Mouse (Mus musculus) forebrain, embryonic 12.5 days (tissue): ENCODE results near the gene Trub2. TPM values are rescaled to one million over a fixed set of nuclear protein-coding genes. Genes with fewer than 3 reads are reported as not detected.

Experiments
- ATAC-seq: fragments of 200-750 bp; cut with Nextera tagmentation; 2 replicates; pipeline ENCODE4 v1.8.0; 2017; ENCODE audit warnings: moderate TSS enrichment; ENCODE audit not compliant: low FRiP score
- H3K27ac ChIP-seq: fragments of 300-500 bp; sonication (generic); 2 replicates; pipeline ENCODE4 v1.5.1; 2016; ENCODE audit warnings: mild to moderate bottlenecking
- H3K27me3 ChIP-seq: fragments of 300-500 bp; sonication (generic); 2 replicates; pipeline ENCODE4 v1.6.1; 2016; ENCODE audit warnings: mild to moderate bottlenecking
- H3K36me3 ChIP-seq: fragments of 300-500 bp; sonication (generic); replicated peaks from 2 replicates; pipeline ENCODE4 v1.6.1; 2016; ENCODE audit warnings: mild to moderate bottlenecking
- H3K4me1 ChIP-seq: fragments of 300-500 bp; sonication (generic); 2 replicates; pipeline ENCODE4 v1.6.1; 2016
- H3K4me2 ChIP-seq: fragments of 300-500 bp; sonication (generic); 2 replicates; pipeline ENCODE4 v1.6.1; 2016; ENCODE audit warnings: mild to moderate bottlenecking, moderate library complexity
- H3K4me3 ChIP-seq: fragments of 300-500 bp; sonication (generic); replicated peaks from 2 replicates; pipeline ENCODE4 v1.5.1; 2016; ENCODE audit warnings: mild to moderate bottlenecking
- H3K9ac ChIP-seq: fragments of 300-500 bp; sonication (generic); 2 replicates; pipeline ENCODE4 v1.6.1; 2016; ENCODE audit warnings: mild to moderate bottlenecking
- H3K9me3 ChIP-seq: fragments of 300-500 bp; sonication (generic); 2 replicates; pipeline ENCODE4 v1.6.1; 2016
- WGBS: fragments of 180-500 bp; shearing (Covaris S2); methylation state at CpG from one replicate; pipeline ENCODE4 v1.1.7; 2016; 5-methylcytosine and 5-hydroxymethylcytosine counted together
- polyA plus RNA-seq: library from polyadenylated mRNA; unstranded; fragments of >200 nt; fragmentation: Nextera tagmentation; extraction: Ambion mirVana; gene quantifications from 2 replicates; pipeline ENCODE4 v1.2.1, GENCODE M21; 2016

Trub2 gene
- polyA plus RNA-seq, 1 experiment from 2014 or later = 40.0 TPM

GRCm38 (mm10) chr2:29713501-29713900 is 74.8 kb downstream of the Trub2 start:
- H3K4me2 ChIP-seq = no peak overlapping the region
- no peaks in the 10 kb centered on the region for H3K9me3 ChIP-seq
- no peaks in the 10 kb centered on the region for H3K27me3 ChIP-seq
- no peaks in the 10 kb centered on the region for H3K4me1 ChIP-seq
- WGBS = 71% methylated on average over 2 of the region's 2 CpGs
- no peak for ATAC-seq
- H3K36me3 ChIP-seq = peaks cover 48% of the 10 kb centered on the region
- no peak overlapping the region for H3K9ac ChIP-seq
- H3K4me3 ChIP-seq = no peak overlapping the region
- no peak overlapping the region for H3K27ac ChIP-seq

- Histone ChIP-seq H3K4me1 (no peaks in the 10 kb centered on the region), H3K36me3 (peaks cover 55% of the 10 kb centered on the region), H3K4me2 (no peak overlapping the region), H3K27me3 (no peaks in the 10 kb centered on the region), H3K4me3 (no peak overlapping the region), H3K27ac (no peak overlapping the region), H3K9me3 (no peaks in the 10 kb centered on the region), H3K9ac (no peak overlapping the region)
- ATAC-seq = no peak
- WGBS = 92% methylated on average over 5 of the region's 5 CpGs
These were observed 76.4 kb downstream of the Trub2 start for GRCm38 (mm10) chr2:29711877-29712276.

Other genes with a start within 250 kb of the Trub2 start
- 22.3 and 24.0 TPM in 2 replicates for gene Rapgef1, start 168.8 kb downstream of the Trub2 start, polyA plus RNA-seq
- not detected in 2 replicates for gene Gm13420, start 36.8 kb downstream of the Trub2 start, polyA plus RNA-seq
- 0.35 TPM in 1 of 2 replicates, not detected in the other for gene Gm13547, start 29.2 kb downstream of the Trub2 start, polyA plus RNA-seq
- 26.6 and 29.6 TPM in 2 replicates for gene Coq4, start 1.0 kb downstream of the Trub2 start, polyA plus RNA-seq
- 16.5 and 19.4 TPM in 2 replicates for gene Slc27a4, start 14.1 kb upstream of the Trub2 start, polyA plus RNA-seq
- 13.6 and 14.9 TPM in 2 replicates for gene Urm1, start 31.6 kb upstream of the Trub2 start, polyA plus RNA-seq
- gene Cercam, start 80.7 kb upstream of the Trub2 start, polyA plus RNA-seq = 9.4 and 10.1 TPM in 2 replicates
- gene Odf2, start 100.7 kb upstream of the Trub2 start, polyA plus RNA-seq = 118 and 133 TPM in 2 replicates
- 77.6 and 79.7 TPM in 2 replicates for gene Gle1, start 146.9 kb upstream of the Trub2 start, polyA plus RNA-seq
- 160 and 173 TPM in 2 replicates for gene Sptan1, start 177.1 kb upstream of the Trub2 start, polyA plus RNA-seq